Mouse (Mus musculus) heart, adult 9 months (tissue): ENCODE measurements around the gene Gm26602.

Experiments
- DNase-seq, 2 experiments: peaks; one replicate each; pipeline ENCODE4 v3.0.0; 2022; ENCODE audit warnings: low spot score in 2 of 2

The Gm26602 gene

GRCm38 (mm10) chr10:79910556-79910955 is at the start of gene Gm26602:
Gene Gm26602, plus strand, starts transcription at chr10:79910856.
- no peak for DNase-seq

GRCm38 (mm10) chr10:79861230-79862048 is 49.2 kb upstream of the Gm26602 start:
- DNase-seq: no peak

GRCm38 (mm10) chr10:79862049-79862788 is 48.4 kb upstream of the Gm26602 start:
- no peak for DNase-seq

- DNase-seq: no peak
These were observed 47.7 kb upstream of the Gm26602 start for GRCm38 (mm10) chr10:79862925-79863324.

- no peak for DNase-seq
These were observed 46.1 kb upstream of the Gm26602 start for GRCm38 (mm10) chr10:79864351-79865188.

- no peak for DNase-seq
These were observed 45.5 kb upstream of the Gm26602 start for GRCm38 (mm10) chr10:79865189-79865601.

- DNase-seq: peak in 1 of 2 experiments; percentile 61
These were observed 44.8 kb upstream of the Gm26602 start for GRCm38 (mm10) chr10:79865801-79866295.

GRCm38 (mm10) chr10:79866601-79867000 is 44.1 kb upstream of the Gm26602 start:
- no peak for DNase-seq

- DNase-seq: no peak
These were observed 38.8 kb upstream of the Gm26602 start for GRCm38 (mm10) chr10:79871845-79872244.

GRCm38 (mm10) chr10:79872862-79873261 is 37.8 kb upstream of the Gm26602 start:
- DNase-seq: no peak

GRCm38 (mm10) chr10:79873313-79873712 is 37.3 kb upstream of the Gm26602 start:
- no peak for DNase-seq

- no peak for DNase-seq
These were observed 36.9 kb upstream of the Gm26602 start for GRCm38 (mm10) chr10:79873715-79874289.

- DNase-seq: no peak
These were observed 36.3 kb upstream of the Gm26602 start, which contains the start of the genes Prtn3 and Plppr3 for GRCm38 (mm10) chr10:79874290-79874862. Gene Prtn3, plus strand, starts transcription at chr10:79874476. Gene Plppr3, minus strand, starts transcription at chr10:79874634.

GRCm38 (mm10) chr10:79877174-79877573 is 33.5 kb upstream of the Gm26602 start:
- no peak for DNase-seq

- peak; percentile 73 to 75 for DNase-seq
These were observed 32.9 kb upstream of the Gm26602 start for GRCm38 (mm10) chr10:79877757-79878156.

- no peak for DNase-seq
These were observed 31.1 kb upstream of the Gm26602 start for GRCm38 (mm10) chr10:79879527-79879926.

- no peak for DNase-seq
These were observed 29.9 kb upstream of the Gm26602 start for GRCm38 (mm10) chr10:79880721-79881120.

GRCm38 (mm10) chr10:79881981-79882380 is 28.7 kb upstream of the Gm26602 start:
- no peak for DNase-seq

- peak; percentile 47 to 77 for DNase-seq
These were observed 27.2 kb upstream of the Gm26602 start for GRCm38 (mm10) chr10:79883297-79884084.

GRCm38 (mm10) chr10:79884446-79884845 is 26.2 kb upstream of the Gm26602 start:
- DNase-seq: peak; percentile 49 to 77
